Mouse (Mus musculus): Measurements from ENCODE around the gene Gm11444.

GRCm38 (mm10) chr11:85836523-85837290, 13.4 kb downstream of the Gm11444 start:
- TF ChIP-seq CTCF (IDR thresholded peaks at IDR 0.05; ENCODE audit: insufficient read depth, low read length) = no peak
- no peak for TF ChIP-seq POLR2A (IDR thresholded peaks at IDR 0.05; ENCODE audit: borderline replicate concordance, extremely low read depth, low read depth, low read length)

Data from lung, adult 2 months (tissue).